Mouse (Mus musculus) liver, embryonic 11.5 days (tissue): Measurements from ENCODE around the gene Uspl1. TPM values are rescaled to one million over a fixed set of nuclear protein-coding genes. Genes with fewer than 3 reads are reported as not detected.
A peak's percentile ranks its signal among the peaks of the same experiment; 100 is the strongest.

Experiments
- ATAC-seq: fragments of 200-750 bp; cut with Nextera tagmentation; replicated peaks from 2 replicates; pipeline ENCODE4 v1.8.0; 2017; ENCODE audit warnings: moderate number of reproducible peaks, mild to moderate bottlenecking, moderate TSS enrichment, moderate library complexity; ENCODE audit not compliant: low FRiP score
- DNase-seq: peaks from one replicate; pipeline ENCODE4 v3.0.0-alpha.2; 2017; ENCODE audit warnings: low spot score
- H3K27ac ChIP-seq: fragments of 300-500 bp; sonication (generic); 2 replicates; pipeline ENCODE4 v1.5.1; 2014; ENCODE audit warnings: mild to moderate bottlenecking, low read depth, low read length, control low read depth
- H3K27me3 ChIP-seq: fragments of 300-500 bp; sonication (generic); replicated peaks from 2 replicates; pipeline ENCODE4 v1.6.1; 2014; ENCODE audit warnings: low read length, mixed read lengths; ENCODE audit not compliant: control insufficient read depth, insufficient read depth
- H3K36me3 ChIP-seq: fragments of 300-500 bp; sonication (generic); 2 replicates; pipeline ENCODE4 v1.6.1; 2014; ENCODE audit warnings: mild to moderate bottlenecking, low read length, moderate library complexity, mixed read lengths; ENCODE audit not compliant: control insufficient read depth, insufficient read depth
- H3K4me1 ChIP-seq: fragments of 300-500 bp; sonication (generic); replicated peaks from 2 replicates; pipeline ENCODE4 v1.6.1; 2014; ENCODE audit warnings: low read length, mixed read lengths; ENCODE audit not compliant: control insufficient read depth, insufficient read depth
- H3K4me2 ChIP-seq: fragments of 300-500 bp; sonication (generic); 2 replicates; pipeline ENCODE4 v1.6.1; 2014; ENCODE audit warnings: mild to moderate bottlenecking, control low read depth, moderate library complexity
- H3K4me3 ChIP-seq: fragments of 300-500 bp; sonication (generic); 2 replicates; pipeline ENCODE4 v1.5.1; 2014; ENCODE audit warnings: low read depth, low read length, control low read depth
- H3K9ac ChIP-seq: fragments of 300-500 bp; sonication (generic); 2 replicates; pipeline ENCODE4 v1.6.1; 2014; ENCODE audit warnings: low read depth, low read length, control low read depth
- H3K9me3 ChIP-seq: fragments of 300-500 bp; sonication (generic); 2 replicates; pipeline ENCODE4 v1.6.1; 2016; ENCODE audit warnings: low read length, inconsistent platforms, mixed read lengths; ENCODE audit not compliant: control insufficient read depth
- WGBS: fragments of 180-500 bp; shearing (Covaris S2); extraction: QIAGEN DNeasy Blood & Tissue Kit; methylation state at CpG from one replicate; pipeline ENCODE4 v1.1.7; 2014; 5-methylcytosine and 5-hydroxymethylcytosine counted together
- polyA plus RNA-seq: library from polyadenylated mRNA; unstranded; fragments of >200 nt; fragmentation: Nextera tagmentation; extraction: Ambion mirVana; gene quantifications from 2 replicates; pipeline ENCODE4 v1.2.1, GENCODE M21; 2014

Gene Uspl1
- polyA plus RNA-seq, 1 experiment from 2014 or later: 53.2 TPM

DNA sequence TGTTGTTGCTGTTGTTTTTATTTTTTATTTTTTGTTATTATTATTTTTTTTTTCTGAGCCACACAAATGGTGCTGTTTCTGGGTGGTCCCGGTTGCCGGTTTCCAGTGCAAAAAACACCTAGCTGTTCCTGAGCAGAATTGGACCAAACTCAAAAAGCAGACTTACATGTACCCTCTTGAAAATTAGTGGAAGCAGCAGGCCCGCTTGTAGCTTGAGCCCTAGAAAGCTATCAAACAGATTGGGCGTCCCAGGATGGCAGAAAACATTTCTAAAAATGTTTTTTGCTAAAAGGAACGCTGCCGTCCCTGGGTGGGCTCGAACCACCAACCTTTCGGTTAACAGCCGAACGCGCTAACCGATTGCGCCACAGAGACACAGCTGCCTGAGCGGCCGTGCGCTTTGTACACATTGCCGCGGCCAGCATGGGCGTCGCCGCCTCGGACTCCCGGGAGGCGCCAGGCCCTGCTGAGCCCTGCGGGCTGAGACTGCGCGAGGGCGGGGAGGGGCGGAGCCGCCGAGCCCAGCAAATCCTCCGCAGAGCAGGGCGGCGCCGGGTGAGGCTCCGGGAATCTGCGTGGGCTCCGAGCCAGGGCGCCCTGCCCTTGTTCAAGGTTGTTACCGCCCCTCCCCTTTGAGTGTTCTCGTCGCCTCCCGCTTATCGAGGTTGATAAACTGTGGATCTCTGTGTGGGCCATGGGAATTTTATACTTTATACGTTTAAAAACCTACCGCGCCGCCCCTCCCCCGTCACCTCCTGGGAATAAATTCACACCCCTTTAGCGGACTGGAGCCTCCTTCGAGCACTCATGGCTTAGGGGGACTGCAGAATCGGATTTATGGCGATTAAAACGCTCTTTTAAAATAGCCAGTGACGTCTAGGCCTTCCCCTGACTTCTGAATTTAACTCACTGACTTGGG lies 44.8 kb downstream of the Uspl1 start:
- DNase-seq: peak; percentile 100
- peak overlapping the region; percentile 48 for H3K4me3 ChIP-seq
- WGBS: 3% methylated on average over 55 of the region's 55 CpGs
- H3K27me3 ChIP-seq: no peaks in the 10 kb centered on the region
- peak overlapping the region; percentile 6 for H3K27ac ChIP-seq
- peak overlapping the region; percentile 41 for H3K9ac ChIP-seq
- H3K9me3 ChIP-seq: no peaks in the 10 kb centered on the region
- H3K4me1 ChIP-seq: 0 out of 2 replicates have a peak, but pooled peaks cover 4% of the 10 kb centered on the region
- ATAC-seq: peak; percentile 100
- no peaks in the 10 kb centered on the region for H3K36me3 ChIP-seq
- H3K4me2 ChIP-seq: peak overlapping the region; percentile 60

DNA sequence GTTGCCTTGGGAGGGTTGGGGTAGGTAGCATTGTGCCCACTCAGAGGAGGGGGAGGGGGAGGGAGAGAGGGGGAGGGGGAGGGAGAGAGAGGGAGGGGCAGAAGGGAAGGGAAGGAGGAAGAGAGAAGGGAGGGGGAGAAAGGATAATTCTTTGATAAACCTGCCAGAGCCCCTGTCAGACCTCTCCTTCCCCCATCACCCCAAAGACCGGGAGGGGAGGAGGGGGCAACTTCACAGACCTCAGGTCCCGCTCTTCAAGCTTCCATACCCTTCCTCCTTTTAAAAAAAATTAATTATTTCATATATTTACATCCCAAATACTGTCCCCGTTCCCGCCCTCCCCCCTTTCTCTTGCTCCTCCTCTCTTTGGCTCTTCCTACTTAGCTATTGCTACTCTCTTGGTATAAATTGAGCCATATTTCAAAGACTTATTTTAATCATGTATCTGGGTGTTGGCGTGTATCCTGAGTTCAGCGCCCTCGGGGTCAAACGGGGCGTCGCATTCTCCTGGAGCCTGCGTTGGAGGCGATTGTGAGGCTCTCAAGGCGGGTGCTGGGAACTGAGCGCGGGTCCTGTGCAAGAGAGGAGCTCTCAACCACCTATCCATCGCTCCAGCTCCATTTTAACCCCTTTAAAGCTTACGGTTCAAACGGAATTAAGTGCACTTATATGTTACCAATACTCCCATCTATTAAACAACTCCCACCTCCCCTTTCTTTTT lies 45.6 kb downstream of the Uspl1 start:
- Histone ChIP-seq H3K4me2 (peak overlapping the region; percentile 60), H3K4me1 (0 out of 2 replicates have a peak, but pooled peaks cover 4% of the 10 kb centered on the region), H3K9me3 (no peaks in the 10 kb centered on the region), H3K4me3 (peak overlapping the region; percentile 48), H3K9ac (peak overlapping the region; percentile 41), H3K36me3 (no peaks in the 10 kb centered on the region), H3K27ac (peak overlapping the region; percentile 6), H3K27me3 (no peaks in the 10 kb centered on the region)
- WGBS: 72% methylated on average over 18 of the region's 18 CpGs
- DNase-seq (no peak), ATAC-seq (no peak; the same call in 1 of the 2 replicates)

DNA sequence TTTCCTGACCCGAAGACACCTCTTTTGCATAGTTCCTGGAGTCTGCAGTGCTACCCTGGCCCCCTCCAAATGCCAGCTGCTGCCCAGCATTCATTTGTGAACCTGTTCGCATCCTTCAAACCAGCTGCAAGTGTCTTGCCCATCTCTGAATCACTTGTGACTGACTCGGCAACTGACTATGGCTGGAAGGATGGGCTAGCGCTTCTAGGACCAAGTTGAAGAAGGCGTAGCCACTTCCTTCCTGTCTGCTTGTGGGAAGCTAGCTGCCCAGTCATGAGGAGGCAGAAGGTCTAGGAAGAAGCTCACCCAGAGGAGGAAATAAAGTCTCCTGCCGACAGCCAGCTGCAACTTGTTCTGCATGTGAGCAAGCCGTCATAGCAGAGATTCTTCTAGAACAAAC lies 50.9 kb downstream of the Uspl1 start:
- DNase-seq: no peak
- no peak overlapping the region for H3K9ac ChIP-seq
- WGBS: 51% methylated on average over 7 of the region's 7 CpGs

DNA sequence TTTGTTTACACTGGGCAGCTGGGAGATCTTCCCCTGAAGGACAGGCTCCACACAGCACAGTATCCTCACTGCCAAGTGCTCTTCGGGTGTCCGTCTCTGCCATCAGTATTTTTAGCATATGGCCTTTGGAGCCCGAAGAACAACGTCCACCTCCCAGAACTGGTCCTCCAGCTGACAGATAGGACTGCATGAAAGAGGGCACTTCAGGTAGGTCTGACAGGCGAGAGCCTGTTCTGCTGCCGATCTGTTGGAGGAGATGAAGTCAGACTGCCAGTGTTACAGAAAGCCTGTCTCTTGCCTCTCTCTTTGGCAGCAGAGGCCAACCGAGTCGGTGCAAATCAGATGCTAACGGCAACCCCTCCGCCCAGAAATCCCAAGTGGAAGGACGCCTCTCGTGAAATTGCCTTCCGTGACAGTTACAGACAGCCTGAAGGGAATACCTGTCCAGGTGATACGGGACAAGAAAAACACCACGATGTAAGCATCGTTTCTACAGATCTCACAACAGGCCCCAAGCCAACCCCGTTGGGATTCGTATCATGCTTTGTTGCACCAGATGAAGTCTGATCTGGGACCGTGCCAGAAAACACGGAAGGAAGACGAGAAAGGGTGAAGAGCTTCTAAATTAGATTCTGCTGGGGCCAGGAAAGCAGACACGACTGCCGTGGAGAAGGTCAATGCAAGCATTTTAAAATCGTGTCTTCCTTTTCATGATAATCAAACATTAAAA lies 53.2 kb downstream of the Uspl1 start:
- no peak overlapping the region for H3K9ac ChIP-seq
- DNase-seq (no peak), ATAC-seq (no peak)
- no peak overlapping the region for H3K4me2 ChIP-seq
- no peaks in the 10 kb centered on the region for H3K4me1 ChIP-seq
- H3K9me3 ChIP-seq: peaks cover 2% of the 10 kb centered on the region; the same call in 1 of the 2 replicates
- H3K36me3 ChIP-seq: no peaks in the 10 kb centered on the region; the same call in 1 of the 2 replicates
- H3K4me3 ChIP-seq: no peak overlapping the region
- H3K27ac ChIP-seq: no peak overlapping the region
- H3K27me3 ChIP-seq: no peaks in the 10 kb centered on the region
- 80% methylated on average over 24 of the region's 24 CpGs for WGBS

More for the DNA sequence above, 50.9 kb downstream of the Uspl1 start:
- Histone ChIP-seq H3K27ac (no peak overlapping the region), H3K4me3 (no peak overlapping the region), H3K4me2 (no peak overlapping the region), H3K4me1 (no peaks in the 10 kb centered on the region), H3K27me3 (no peaks in the 10 kb centered on the region), H3K36me3 (no peaks in the 10 kb centered on the region; the same call in 1 of the 2 replicates), H3K9me3 (no peaks in the 10 kb centered on the region)
- no peak; the same call in 1 of the 2 replicates for ATAC-seq

DNA sequence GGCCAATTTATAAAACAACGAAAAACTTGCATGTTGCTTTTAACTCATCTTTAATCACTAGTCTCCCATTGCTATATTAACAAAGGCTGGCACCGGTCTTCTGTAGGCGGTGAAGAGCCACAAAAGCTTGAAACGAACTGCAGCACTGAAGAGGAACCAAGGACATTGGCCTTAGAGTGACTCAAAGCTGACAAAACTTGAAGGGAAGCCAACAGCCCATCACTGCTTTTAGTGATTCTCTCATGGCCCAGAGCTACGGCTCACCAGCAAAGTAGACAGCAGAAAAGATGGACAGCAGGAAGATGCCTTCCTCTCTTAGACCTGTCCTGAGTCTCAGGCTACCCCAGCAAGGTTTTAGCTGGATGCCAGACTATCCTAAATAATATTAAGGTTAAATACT lies 58.3 kb downstream of the Uspl1 start:
- Histone ChIP-seq H3K9ac (no peak overlapping the region), H3K4me3 (no peak overlapping the region), H3K36me3 (no peaks in the 10 kb centered on the region), H3K9me3 (peaks cover 2% of the 10 kb centered on the region; the same call in 1 of the 2 replicates), H3K27me3 (no peaks in the 10 kb centered on the region), H3K4me1 (peaks cover 20% of the 10 kb centered on the region), H3K4me2 (no peak overlapping the region), H3K27ac (no peak overlapping the region)
- ATAC-seq (no peak), DNase-seq (no peak)
- 88% methylated on average over 5 of the region's 5 CpGs for WGBS

DNA sequence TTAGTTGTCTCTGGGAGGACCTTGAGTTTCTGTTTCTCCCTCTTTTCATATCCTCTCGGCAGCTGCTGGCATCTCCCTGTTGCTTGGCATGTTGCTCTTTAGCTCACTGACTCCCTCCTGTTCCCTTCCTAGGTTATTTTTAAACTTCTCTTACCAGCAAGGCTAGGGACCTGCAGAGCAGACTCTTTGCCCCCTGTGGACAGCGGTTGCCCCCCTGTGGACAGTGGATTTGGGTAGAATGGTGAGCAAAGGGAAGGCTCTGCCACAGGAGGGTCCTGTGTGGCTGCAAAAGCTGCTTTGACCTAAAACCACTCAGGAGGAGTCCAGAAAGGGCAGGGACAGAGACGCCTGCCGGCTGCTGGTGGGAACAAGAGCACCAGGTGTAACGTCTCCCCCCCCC lies 58.9 kb downstream of the Uspl1 start:
- no peak overlapping the region for H3K9ac ChIP-seq
- no peak overlapping the region for H3K27ac ChIP-seq
- H3K27me3 ChIP-seq: no peaks in the 10 kb centered on the region
- ATAC-seq (no peak), DNase-seq (no peak)
- H3K4me1 ChIP-seq: peaks cover 23% of the 10 kb centered on the region
- peaks cover 2% of the 10 kb centered on the region; the same call in 1 of the 2 replicates for H3K9me3 ChIP-seq
- 58% methylated on average over 5 of the region's 5 CpGs for WGBS
- no peak overlapping the region for H3K4me3 ChIP-seq
- no peak overlapping the region for H3K4me2 ChIP-seq
- H3K36me3 ChIP-seq: no peaks in the 10 kb centered on the region

DNA sequence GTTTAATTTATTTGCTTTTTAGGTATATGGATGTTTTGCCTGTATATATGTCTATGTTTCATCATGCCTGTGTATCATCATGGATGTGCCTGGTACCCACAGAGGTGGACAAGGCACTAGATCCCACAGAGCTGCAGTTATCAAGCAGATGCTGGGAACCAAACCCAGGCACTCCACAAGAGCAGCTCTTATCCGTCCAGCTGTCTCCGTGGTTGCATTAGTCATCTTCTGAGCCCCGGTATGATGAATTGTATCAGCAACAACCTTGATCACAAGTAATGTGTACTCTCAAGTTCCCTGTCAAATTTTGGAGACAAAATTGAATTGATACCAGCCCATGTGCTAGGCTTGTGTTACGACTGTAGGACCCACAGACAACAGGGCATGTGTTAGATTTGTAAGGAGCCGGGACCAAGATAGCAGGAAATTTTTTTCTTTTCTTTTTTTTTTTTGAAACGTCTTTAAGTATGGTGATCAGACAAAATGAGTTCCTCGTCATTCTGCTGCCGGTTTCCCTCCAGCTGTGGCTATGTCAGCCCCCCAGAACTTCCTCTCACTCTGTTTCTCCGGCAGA lies 61.3 kb downstream of the Uspl1 start:
- 11% methylated on average over 9 of the region's 9 CpGs for WGBS
- H3K4me3 ChIP-seq: peak overlapping the region; percentile 36
- peaks cover 23% of the 10 kb centered on the region for H3K4me1 ChIP-seq
- ATAC-seq (no peak), DNase-seq (no peak)
- H3K27me3 ChIP-seq: no peaks in the 10 kb centered on the region
- H3K4me2 ChIP-seq: peak overlapping the region; percentile 80
- peak overlapping the region; percentile 51 for H3K9ac ChIP-seq
- H3K36me3 ChIP-seq: no peaks in the 10 kb centered on the region
- peaks cover 2% of the 10 kb centered on the region; the same call in 1 of the 2 replicates for H3K9me3 ChIP-seq
- peak overlapping the region; percentile 79 for H3K27ac ChIP-seq

DNA sequence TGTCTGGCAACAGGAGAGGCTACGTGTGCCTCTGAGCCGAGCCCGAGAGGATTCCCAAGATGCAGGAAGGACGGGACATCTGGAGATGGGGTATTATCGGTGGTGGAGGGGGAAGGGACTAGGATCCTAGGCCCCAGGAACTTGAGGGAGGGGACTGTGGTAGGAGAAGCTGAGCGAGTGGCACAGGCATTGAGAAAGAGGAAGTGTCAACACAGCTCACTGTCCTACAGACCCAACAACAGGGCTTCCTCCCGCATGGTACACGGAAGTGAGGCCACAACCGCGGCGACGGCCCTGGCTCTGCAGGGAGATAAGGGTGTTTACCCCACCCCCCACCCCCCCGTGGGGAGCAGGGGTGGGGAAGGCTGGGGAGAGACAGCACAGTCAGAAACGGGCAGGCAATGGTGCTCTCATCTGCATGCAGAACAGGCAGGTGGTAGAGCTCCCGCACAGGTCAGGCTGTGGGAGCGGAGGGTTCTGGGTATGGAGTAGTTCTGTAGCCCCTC lies 61.9 kb downstream of the Uspl1 start:
- H3K4me1 ChIP-seq: peaks cover 23% of the 10 kb centered on the region
- H3K9me3 ChIP-seq: peaks cover 2% of the 10 kb centered on the region; the same call in 1 of the 2 replicates
- peak; percentile 97 for ATAC-seq
- H3K4me2 ChIP-seq: peak overlapping the region; percentile 80
- H3K27me3 ChIP-seq: no peaks in the 10 kb centered on the region
- DNase-seq: peak; percentile 86
- H3K9ac ChIP-seq: peak overlapping the region; percentile 51
- no peaks in the 10 kb centered on the region for H3K36me3 ChIP-seq
- peak overlapping the region; percentile 36 for H3K4me3 ChIP-seq
- 2% methylated on average over 15 of the region's 16 CpGs for WGBS
- peak overlapping the region; percentile 79 for H3K27ac ChIP-seq
